Mouse (Mus musculus): Measurements from ENCODE around the gene Abtb1.
A peak's percentile ranks its signal among the peaks of the same experiment; 100 is the strongest.

Gene Abtb1

GRCm38 (mm10) chr6:88830112-88830702 lies 11.6 kb downstream of the Abtb1 start:
- no peak for DNase-seq (ENCODE audit: low spot score in 2 of 2)

DNA sequence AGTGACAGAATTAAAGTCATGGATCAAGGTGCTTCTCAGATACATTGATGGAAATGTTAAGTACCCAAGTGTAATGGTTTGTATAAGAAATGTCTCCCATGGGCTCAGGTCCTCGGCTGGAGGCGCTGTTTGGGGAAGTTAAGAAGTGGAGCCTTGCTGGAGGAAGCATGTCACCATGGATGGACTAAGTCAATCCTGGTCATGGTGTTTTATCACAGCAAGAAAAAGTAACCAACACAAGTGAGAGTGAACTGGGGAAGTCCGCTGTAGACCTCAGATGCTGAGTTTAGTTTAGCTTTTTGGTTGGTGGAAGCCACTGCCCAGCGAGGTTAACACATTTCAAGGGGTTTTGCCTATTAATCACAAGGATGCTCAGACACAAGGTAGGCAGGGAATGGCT lies 12.2 kb downstream of the Abtb1 start:
- DNase-seq (ENCODE audit: low spot score in 2 of 2): no peak

DNA sequence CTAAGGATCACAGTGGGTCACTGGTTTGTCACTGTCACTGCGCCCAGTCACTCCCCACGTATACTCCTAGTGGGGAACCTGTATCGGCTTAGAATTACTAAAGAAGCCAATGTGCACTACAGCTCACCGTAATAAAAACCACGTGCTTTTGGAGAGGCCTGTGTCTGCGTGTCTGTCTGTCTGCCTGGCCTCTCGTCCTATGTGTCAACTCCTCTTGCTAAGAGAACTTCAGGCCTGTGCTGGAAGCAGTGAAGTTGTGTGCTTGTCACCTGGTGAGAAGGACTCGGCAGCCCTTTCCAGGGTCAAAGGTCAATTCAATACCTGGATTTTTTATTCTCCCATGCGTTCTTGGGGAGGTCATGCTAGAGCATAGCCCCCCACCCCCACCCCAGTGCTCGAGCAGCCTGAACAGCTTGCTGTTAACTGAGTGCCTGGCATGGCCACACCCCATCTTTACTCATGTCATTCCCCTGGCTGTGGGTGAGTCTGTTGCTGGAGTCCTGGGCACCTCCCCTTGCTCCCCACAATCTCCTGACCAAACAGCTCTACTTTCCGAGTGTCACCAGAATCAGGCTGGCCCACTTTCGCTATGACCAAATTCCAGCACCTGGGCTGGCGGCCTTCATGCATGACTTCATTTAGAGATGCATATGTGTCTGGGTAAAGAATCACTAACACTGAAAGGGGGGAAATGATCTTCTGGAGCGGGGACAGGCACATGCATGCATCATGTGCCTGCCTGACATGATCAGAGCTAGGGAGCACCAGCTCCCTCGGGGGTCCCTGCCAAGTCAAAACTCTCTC lies 13.4 kb downstream of the Abtb1 start:
- DNase-seq (ENCODE audit: low spot score in 2 of 2): no peak

GRCm38 (mm10) chr6:88827395-88828205 lies 14.2 kb downstream of the Abtb1 start:
- peak in 1 of 2 experiments; percentile 48 for DNase-seq (ENCODE audit: low spot score in 2 of 2)

- no peak for DNase-seq (ENCODE audit: low spot score in 2 of 2)
These were observed 14.8 kb downstream of the Abtb1 start for GRCm38 (mm10) chr6:88826965-88827364.

DNA sequence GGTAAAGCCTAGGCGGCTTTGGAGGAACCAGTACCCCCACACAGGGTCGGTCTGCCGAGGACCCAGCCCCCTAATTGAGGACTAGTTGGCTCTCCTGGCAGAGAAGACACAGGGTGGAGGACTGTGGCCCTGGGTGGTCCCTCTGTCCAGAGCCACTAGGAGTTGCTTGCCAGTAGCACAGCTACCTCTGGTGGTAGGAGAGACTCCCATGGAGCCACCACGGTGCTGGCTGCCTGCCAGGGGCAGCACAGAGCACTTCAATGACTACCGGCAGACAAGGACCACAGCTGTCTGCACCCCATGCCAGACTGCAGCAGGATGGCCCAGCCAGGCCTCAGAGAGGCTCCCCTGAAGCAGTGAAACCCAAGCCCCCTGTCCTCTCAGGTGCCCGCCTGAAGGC lies 15.2 kb downstream of the Abtb1 start:
- peak; percentile 86 for DNase-seq (ENCODE audit: low spot score in 2 of 2)

DNA sequence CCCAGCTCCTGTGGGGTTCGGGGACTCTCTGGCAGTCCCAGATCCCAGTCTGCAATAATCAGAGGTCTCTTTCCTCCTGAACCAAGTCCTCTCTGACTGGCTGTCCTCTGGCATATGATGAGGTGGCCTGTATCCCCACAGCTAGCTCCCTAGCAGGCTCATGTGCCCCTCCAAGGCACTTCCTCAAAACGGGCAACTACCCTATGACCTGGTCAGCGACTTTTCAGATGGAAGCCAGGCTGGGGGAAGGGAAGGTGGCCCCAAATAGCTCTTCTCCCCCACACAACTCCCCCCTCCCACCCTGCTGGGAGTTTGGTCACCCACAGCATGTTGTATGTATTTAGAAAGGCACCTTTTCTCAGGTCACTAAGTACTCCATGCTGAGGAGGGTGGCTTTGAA lies 15.7 kb downstream of the Abtb1 start:
- peak; percentile 61 to 65 for DNase-seq (ENCODE audit: low spot score in 2 of 2)

- no peak for DNase-seq (ENCODE audit: low spot score in 2 of 2)
These were observed 17.6 kb downstream of the Abtb1 start for GRCm38 (mm10) chr6:88824183-88824582.

GRCm38 (mm10) chr6:88821901-88822300 lies 19.9 kb downstream of the Abtb1 start:
- peak; percentile 61 to 67 for DNase-seq (ENCODE audit: low spot score in 2 of 2)

DNA sequence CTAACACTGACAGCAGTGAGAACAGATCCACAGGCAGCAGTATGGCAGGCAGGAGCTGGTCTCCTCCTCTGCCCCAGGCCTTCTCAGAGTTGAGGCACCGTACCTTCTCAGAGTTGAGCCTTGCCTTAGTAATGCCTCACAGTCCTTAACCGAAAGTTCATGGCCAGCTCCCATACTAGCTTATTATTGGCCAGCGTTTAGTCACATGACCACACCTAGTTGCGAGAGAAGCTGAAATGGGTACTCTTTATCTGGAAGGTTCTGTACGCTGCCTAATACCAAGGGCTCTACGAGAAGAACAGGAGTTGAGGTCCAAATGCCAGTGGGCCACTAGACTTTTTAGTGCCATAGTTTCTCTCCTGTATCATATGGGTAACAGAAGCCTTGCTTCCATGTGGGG lies 20.5 kb downstream of the Abtb1 start:
- DNase-seq (ENCODE audit: low spot score in 2 of 2): no peak

DNA sequence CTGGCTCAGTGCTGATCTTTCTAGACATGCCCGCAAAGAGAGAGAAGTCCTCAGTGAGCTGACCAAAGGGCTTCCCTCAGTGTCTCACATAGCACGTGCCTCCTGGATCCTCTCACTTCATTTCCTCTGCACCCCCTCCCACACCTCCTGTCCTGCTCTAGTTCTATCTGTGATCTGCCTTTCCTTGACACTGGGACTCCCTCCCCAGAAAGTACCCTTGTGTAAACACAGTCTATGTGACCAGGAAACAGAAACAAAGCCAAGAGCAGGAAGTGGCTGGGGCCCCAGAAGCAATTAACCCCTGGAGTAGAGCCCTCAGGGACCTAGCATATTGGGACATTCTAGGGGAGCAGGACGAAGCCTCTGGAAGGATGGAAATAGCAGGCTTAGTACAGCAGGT lies 20.9 kb downstream of the Abtb1 start:
- no peak for DNase-seq (ENCODE audit: low spot score in 2 of 2)

GRCm38 (mm10) chr6:88816913-88817312 lies 24.9 kb downstream of the Abtb1 start:
- DNase-seq (ENCODE audit: low spot score in 2 of 2): no peak

- DNase-seq (ENCODE audit: low spot score in 2 of 2): no peak
These were observed 26.3 kb downstream of the Abtb1 start for GRCm38 (mm10) chr6:88815489-88815888.

DNA sequence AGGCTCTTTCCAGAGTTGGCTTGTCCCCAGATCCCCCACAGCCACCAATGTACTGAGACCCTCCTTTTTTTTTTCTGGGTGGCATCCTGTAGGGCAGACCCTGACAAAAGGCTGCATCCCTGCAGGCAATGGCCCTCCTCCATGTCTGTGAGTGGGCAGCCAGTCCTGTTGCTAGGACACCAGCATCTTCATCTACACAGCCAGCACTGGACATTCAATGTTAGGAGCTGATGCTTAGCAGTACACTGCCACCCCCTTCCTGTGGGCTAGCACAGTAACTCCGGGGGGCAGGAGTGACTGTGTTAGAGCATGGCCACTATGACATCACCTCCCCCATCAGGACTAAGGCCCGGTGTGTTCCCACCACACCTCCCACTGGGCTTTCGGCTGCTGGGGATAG lies 26.7 kb downstream of the Abtb1 start:
- DNase-seq (ENCODE audit: low spot score in 2 of 2): peak in 1 of 2 experiments; percentile 65

- DNase-seq (ENCODE audit: low spot score in 2 of 2): no peak
These were observed 28.0 kb downstream of the Abtb1 start for GRCm38 (mm10) chr6:88813832-88814231.

GRCm38 (mm10) chr6:88812886-88813285 lies 28.9 kb downstream of the Abtb1 start:
- peak; percentile 64 to 70 for DNase-seq (ENCODE audit: low spot score in 2 of 2)

GRCm38 (mm10) chr6:88811880-88812400 lies 29.8 kb downstream of the Abtb1 start:
- DNase-seq (ENCODE audit: low spot score in 2 of 2): no peak

DNA sequence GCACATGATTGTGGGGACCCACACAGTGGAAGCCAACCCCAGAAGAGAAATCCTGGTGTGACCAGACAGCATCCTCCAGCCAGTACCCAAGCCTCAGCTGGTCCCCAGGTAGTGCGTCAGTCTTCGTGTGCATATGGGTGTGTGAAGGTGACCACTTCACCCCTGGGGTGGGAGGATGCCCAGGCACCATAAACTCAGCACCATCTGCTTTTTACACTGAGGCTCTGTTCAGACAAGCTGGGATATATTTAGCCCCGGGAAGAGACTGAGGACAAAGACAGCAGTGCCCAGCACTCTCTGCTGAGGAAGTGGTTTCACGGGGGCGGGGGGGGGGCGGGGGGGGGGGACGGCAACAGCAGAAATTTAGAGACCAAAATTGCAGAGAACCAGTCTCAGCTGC lies 30.4 kb downstream of the Abtb1 start:
- peak in 1 of 2 experiments; percentile 70 for DNase-seq (ENCODE audit: low spot score in 2 of 2)

GRCm38 (mm10) chr6:88810291-88810690 lies 31.5 kb downstream of the Abtb1 start:
- no peak for DNase-seq (ENCODE audit: low spot score in 2 of 2)

DNA sequence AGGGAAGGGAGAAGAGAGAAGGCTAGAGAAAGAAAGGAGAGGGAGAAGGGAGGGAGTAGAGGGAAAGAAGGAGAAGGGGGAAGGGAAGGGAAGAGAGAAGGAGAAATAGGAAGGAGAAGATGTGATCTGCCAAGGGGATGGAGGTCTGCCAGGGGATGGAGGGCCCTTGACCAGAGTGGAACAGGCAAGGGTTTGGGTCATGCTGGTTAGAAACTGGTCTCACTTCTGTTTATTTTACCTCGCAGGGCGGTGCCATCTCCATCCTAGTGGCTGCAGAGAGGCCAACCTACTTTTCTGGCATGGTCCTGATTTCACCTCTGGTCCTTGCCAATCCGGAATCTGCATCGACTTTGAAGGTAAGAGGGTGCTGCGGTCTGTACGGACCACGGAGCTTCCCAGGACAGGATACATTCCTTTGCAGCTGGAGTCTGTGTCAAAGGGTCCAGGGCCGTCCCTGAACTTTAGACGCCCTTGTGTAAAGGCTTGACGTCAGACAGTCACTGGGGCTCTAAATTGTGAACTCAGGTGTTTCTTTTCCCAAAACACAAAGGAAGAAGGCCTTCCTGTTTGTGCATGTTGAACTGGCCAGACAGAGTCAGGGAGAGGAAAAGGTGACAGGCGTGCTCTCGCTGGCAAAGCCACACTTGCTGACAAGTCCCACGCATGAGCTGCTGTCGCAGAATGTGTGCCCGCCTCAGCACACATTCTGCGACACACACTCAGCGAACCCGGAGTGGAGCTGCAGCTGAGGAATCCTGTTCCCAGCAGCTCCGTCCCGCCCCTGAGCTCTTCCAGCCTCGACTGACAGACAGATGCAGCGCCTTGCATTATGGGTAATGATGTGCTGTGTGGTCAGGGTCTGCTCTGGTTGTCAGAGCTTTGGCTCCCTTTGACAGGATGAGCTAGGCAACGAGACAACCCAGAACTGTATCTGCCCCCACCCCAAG lies 32.4 kb downstream of the Abtb1 start:
- DNase-seq (ENCODE audit: low spot score in 2 of 2): no peak

DNA sequence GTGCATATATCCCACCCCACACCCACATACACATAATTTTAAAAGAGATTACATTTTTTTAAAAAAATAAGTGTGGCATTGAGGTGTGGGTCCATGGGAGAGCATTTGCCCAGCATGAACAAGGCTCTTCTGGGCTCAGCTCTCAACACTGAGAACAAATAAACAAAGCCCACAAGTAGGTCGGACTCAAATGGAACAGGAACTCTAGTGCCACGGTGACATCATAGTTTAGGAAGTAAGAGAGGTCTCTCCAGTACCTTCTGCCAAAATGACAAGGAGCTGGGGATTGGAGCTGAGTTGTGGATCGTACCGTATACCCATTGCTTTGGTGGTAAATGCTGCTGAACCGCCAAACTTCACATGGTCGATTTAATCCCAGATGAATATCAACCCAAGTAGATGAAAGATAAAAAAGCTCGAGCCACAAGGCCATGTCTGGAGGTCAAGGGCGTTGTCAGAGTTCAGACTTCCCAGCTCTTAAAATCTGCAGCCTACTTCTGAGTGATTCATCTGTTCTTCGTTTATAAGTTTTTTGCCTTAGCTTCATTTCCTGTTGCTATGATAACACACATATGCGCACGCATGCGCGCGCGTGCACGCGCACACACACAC lies 36.7 kb downstream of the Abtb1 start:
- no peak for DNase-seq (ENCODE audit: low spot score in 2 of 2)
